Mouse (Mus musculus): ENCODE data around the gene Sod3.

The Sod3 gene

DNA sequence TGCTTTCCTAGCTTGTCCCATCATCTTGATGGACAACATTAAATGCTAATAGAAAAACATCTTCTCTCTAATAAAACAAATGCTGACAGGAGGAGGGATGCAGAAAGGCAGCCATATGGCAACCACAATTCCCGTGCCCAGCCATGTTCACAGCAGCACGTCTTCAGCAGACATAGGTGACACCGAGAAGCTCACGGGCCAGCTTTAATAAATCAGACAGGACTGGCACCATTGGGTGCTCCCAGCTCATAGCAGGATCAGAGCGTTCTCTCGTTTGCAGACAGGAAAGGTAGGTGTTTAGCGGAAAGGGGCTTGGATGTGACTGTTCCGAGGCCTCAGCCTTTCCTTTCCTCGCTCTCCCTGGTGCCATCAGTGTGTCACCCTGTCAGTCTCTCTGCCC is 12.3 kb downstream of the Sod3 start:
- no peak for DNase-seq (ENCODE audit: extremely low read depth, low read depth)

GRCm38 (mm10) chr5:52382837-52383236 is 19.2 kb downstream of the Sod3 start:
- DNase-seq (ENCODE audit: extremely low read depth, low read depth), result no peak

- no peak for DNase-seq (ENCODE audit: extremely low read depth, low read depth)
Measured at GRCm38 (mm10) chr5:52383748-52384147, 20.2 kb downstream of the Sod3 start.

DNA sequence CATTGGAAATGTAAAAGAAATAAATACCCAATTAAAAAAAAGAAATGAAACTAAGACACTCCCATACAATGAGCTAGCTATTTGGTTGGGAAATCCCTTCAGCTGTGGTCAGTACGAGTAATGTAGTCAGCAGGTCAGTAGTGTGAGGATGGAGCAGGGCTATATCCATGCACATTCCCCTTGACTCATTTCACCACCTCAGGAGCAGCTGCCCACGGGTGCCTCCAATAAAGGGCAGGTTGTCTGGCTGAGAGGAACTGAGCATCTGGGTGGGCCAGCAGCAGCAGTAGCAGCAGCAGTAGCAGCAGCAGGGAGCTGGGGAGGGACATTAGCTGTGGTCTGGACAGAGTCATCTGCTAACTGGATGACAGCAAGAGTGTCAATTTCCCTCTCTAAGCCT is 22.4 kb downstream of the Sod3 start:
- no peak for DNase-seq (ENCODE audit: extremely low read depth, low read depth)

DNA sequence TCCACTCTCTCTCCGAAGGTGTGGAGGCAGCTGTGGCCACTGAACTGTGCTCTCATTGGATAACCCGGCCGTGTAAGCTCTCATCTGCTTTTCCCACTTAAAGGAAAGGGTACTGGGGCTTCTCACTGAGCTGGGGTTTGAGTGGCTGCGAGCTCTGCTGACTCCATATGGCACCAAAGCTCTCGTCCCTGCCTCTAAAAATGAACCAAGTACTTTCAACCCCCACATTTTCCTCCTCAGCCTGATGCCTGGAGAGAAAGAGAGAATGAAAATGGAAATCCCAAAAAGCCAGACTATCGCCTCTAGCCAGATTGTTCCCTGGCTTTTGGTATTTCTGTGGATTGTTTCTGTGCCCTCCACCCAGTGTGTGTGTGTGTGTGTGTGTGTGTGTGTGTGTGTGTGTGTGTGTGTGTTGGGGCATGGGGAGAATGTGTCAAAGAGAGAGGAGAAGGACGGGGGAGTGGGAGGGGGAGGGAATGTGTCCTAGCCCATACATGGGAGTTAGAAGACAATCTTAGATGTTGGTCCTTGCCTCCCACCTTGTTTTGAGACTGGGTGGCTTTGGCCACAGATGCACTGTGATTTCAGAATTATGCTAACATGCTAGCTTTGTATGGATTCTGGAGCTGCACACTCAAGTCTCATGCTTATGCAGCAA is 24.6 kb downstream of the Sod3 start:
- no peak for DNase-seq (ENCODE audit: extremely low read depth, low read depth)

DNA sequence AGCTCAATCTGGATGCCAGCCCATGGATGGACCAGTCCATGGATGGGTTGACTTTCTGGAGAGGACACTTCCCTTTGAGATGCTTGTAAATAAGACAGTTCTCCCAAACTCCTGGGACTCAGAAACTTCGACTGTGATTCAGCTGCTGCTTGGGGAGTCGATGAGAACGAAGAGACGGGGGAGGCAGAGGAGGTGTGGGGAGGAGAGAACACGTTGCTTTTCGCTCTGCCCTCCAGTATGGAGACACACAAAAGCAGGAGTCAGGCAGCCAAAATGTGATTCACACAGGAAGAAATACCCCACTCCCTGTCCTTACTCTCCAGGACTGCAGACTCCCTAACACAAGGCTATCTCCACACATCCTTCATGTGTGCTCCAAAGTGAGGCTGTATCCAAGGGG is 26.8 kb downstream of the Sod3 start:
- DNase-seq (ENCODE audit: extremely low read depth, low read depth), result no peak

- no peak for DNase-seq (ENCODE audit: extremely low read depth, low read depth)
Measured at GRCm38 (mm10) chr5:52391471-52391870, 27.9 kb downstream of the Sod3 start.

GRCm38 (mm10) chr5:52393756-52394155 is 30.2 kb downstream of the Sod3 start:
- no peak for DNase-seq (ENCODE audit: extremely low read depth, low read depth)

DNA sequence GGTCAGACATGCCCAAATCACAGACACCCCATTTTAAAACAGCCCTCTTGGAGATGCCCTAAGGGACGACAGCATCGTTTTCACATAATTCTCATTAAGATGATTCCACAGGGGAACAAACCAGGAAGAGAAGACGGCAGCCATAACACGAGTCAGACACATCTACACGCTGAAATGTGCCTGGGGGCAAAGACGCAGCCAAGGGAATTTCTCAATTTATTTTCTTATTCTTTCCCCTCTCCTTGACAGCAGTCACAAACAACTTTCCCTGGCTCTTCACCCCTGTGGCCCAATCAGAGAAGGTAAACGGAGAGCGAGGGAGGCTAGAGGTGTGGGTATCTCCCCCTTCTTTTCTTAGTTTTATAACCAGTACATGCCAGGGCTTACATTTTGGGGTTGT is 40.8 kb downstream of the Sod3 start:
- no peak for DNase-seq (ENCODE audit: extremely low read depth, low read depth)

DNA sequence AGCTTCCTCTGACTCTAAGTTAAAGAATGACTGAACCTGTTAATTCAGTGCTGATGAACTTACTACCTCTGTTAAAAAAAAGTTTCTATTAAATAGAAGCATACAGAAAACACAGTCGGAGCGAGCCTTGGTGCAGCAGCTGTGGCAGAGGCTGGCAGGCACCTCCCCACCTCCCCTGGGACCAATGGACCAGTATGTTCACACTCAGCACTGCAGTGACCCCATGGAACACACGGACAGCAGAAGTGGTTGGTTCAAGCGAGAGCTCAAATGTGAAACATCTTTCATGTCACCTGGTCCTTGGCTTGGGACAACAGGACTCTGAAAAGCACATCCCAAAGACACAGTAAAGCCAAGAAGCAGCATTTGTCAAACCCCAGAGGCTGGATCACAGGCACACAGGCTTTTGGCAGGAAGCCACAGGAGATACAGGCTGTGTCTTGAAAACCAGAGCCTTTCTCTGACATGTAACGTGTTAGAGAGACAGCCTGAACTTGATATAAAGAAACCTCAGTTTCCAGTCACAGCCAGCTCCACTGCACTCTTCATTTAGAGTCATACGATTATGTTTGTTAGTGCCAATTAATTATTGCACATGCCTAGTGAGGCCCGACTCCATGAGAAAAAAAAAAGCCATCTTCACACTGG is 45.2 kb downstream of the Sod3 start:
- no peak for DNase-seq (ENCODE audit: extremely low read depth, low read depth)

DNA sequence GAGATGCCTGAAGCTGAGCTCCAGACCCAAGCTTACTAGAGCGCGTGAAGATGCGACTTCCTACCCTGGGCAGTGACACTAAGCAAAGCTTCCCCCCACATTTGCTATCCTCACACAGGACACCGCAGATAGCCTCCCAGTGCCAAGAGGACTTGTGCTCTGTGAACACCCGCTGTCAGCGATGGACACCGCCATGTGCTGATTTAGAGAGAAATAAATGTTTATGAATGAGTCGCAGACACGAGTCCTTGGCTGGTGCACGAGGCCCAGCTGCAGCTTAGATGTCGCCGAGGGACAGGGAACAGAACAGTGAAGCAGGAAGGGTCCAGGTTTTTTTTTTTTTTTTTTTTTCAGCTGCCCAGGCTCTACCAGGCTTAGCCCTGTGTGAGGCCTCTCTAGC is 46.6 kb downstream of the Sod3 start:
- no peak for DNase-seq (ENCODE audit: extremely low read depth, low read depth)

DNA sequence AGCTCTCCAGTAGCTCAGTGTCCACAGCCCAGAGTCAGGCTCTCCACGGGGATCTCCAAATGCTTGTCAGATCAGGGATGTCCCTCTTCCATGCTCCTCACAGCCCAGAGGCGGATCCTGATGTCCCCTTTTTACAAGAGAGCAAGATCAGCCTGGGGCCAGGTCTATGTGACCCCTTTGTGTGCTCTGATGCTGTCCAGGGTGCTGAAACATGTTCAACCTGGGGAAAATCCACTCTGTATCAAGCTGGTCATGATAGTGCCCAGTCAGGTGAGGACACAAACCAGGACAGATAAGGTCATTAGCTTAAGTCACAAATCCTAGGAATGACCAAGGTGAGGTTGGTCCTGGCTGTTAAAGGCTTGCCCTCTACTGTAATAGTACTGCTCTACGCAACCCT is 48.0 kb downstream of the Sod3 start:
- no peak for DNase-seq (ENCODE audit: extremely low read depth, low read depth)

DNA sequence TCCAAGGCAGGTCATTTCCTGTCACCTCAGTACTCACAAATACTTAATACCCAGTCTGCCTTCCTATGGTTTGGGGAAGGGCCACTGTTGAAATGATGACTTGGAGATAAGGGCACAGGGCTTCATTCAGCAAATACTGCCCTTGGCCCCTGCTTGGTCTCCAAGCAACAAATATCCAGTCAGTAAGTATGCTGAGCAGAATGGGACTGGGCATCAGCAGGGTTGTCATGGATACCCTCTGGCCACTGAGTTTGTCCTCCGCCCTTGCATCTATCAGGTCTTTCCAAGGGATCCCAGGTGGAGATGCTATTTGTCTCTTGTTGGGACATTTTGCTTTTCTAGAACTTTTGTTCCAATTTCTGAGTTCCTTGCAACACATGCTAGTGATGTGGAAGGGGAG is 51.6 kb downstream of the Sod3 start:
- DNase-seq (ENCODE audit: extremely low read depth, low read depth), result no peak

GRCm38 (mm10) chr5:52415917-52416316 is 52.3 kb downstream of the Sod3 start:
- DNase-seq (ENCODE audit: extremely low read depth, low read depth), result no peak

- DNase-seq (ENCODE audit: extremely low read depth, low read depth), result no peak
Measured at GRCm38 (mm10) chr5:52416485-52416884, 52.9 kb downstream of the Sod3 start.
